Mouse (Mus musculus) lung, postnatal 25 days (tissue): Measurements from ENCODE around the gene Actl6b.

ENCODE experiments used
- DNase-seq: peaks from one replicate; pipeline ENCODE4 v3.0.0; 2022; ENCODE audit warnings: low spot score

Actl6b gene

GRCm38 (mm10) chr5:137562965-137563364, 9.6 kb downstream of the Actl6b start:
- DNase-seq: no peak

- DNase-seq: no peak
Measured at GRCm38 (mm10) chr5:137565744-137566143, 12.4 kb downstream of the Actl6b start.

GRCm38 (mm10) chr5:137566416-137566815, 13.1 kb downstream of the Actl6b start:
- no peak for DNase-seq

GRCm38 (mm10) chr5:137568223-137568798, 15.0 kb downstream of the Actl6b start:
- DNase-seq: no peak

GRCm38 (mm10) chr5:137569031-137569430, 15.7 kb downstream of the Actl6b start:
- DNase-seq: no peak

- DNase-seq: peak; percentile 57
Measured at GRCm38 (mm10) chr5:137569665-137570064, 16.3 kb downstream of the Actl6b start, which contains the start of gene Tfr2. Tfr2 (plus strand) TSS chr5:137569840.

- no peak for DNase-seq
Measured at GRCm38 (mm10) chr5:137570181-137570580, 16.9 kb downstream of the Actl6b start.

- DNase-seq: no peak
Measured at GRCm38 (mm10) chr5:137570691-137571586, 17.6 kb downstream of the Actl6b start.

- DNase-seq: peak; percentile 35
Measured at GRCm38 (mm10) chr5:137574470-137574901, 21.2 kb downstream of the Actl6b start.

- DNase-seq: no peak
Measured at GRCm38 (mm10) chr5:137580246-137580645, 26.9 kb downstream of the Actl6b start.

- peak; percentile 18 for DNase-seq
Measured at GRCm38 (mm10) chr5:137582702-137583101, 29.4 kb downstream of the Actl6b start.

- DNase-seq: no peak
Measured at GRCm38 (mm10) chr5:137583670-137584169, 30.4 kb downstream of the Actl6b start.

GRCm38 (mm10) chr5:137584976-137585375, 31.7 kb downstream of the Actl6b start:
- peak; percentile 84 for DNase-seq

GRCm38 (mm10) chr5:137590507-137590906, 37.2 kb downstream of the Actl6b start:
- DNase-seq: no peak

GRCm38 (mm10) chr5:137595921-137596320, 42.6 kb downstream of the Actl6b start:
- no peak for DNase-seq

- DNase-seq: peak; percentile 36
Measured at GRCm38 (mm10) chr5:137596601-137597261, 43.4 kb downstream of the Actl6b start.

- DNase-seq: no peak
Measured at GRCm38 (mm10) chr5:137597625-137598024, 44.3 kb downstream of the Actl6b start.

- DNase-seq: no peak
Measured at GRCm38 (mm10) chr5:137598100-137598826, 44.9 kb downstream of the Actl6b start.

GRCm38 (mm10) chr5:137599600-137599999, 46.3 kb downstream of the Actl6b start:
- no peak for DNase-seq

- DNase-seq: no peak
Measured at GRCm38 (mm10) chr5:137600281-137600618, 46.9 kb downstream of the Actl6b start.

GRCm38 (mm10) chr5:137600619-137601364, 47.5 kb downstream of the Actl6b start, which contains the start of gene Mospd3:
Mospd3 (minus strand) TSS chr5:137601058.
- peak; percentile 98 for DNase-seq
